Mouse (Mus musculus) brain, embryonic 14.5 days (tissue): ENCODE measurements around the gene A630089N07Rik.

Source experiments
- CTCF ChIP-seq: fragments of 200-500 bp; IDR thresholded peaks from 2 replicates; pipeline ENCODE4 v1.5.1; 2012; ENCODE audit warnings: inconsistent platforms, mild to moderate bottlenecking, moderate library complexity, borderline replicate concordance; ENCODE audit not compliant: insufficient read depth, insufficient read length; ENCODE audit errors: extremely low read depth
- POLR2A ChIP-seq: fragments of 200-500 bp; IDR thresholded peaks from 2 replicates; pipeline ENCODE4 v1.6.1; 2012; ENCODE audit warnings: mild to moderate bottlenecking, inconsistent platforms, borderline replicate concordance; ENCODE audit not compliant: poor library complexity, insufficient read depth, insufficient read length, severe bottlenecking; ENCODE audit errors: extremely low read depth

- no peak for TF ChIP-seq POLR2A
- TF ChIP-seq CTCF, result no peak
Observed at GRCm38 (mm10) chr16:97956011-97956410, 126.2 kb downstream of the A630089N07Rik start.
